Mouse (Mus musculus) stomach, postnatal 0 days (tissue): ENCODE data around the gene Ccdc126. TPM values are rescaled to one million over a fixed set of nuclear protein-coding genes. Genes with fewer than 3 reads are reported as not detected.

Experiments
- ATAC-seq: fragments of 200-750 bp; cut with Nextera tagmentation; 2 replicates; pipeline ENCODE4 v1.8.0; 2017; ENCODE audit not compliant: low FRiP score, low TSS enrichment
- DNase-seq: peaks from one replicate; pipeline ENCODE4 v3.0.0-alpha.2; 2016; ENCODE audit warnings: low spot score
- H3K27ac ChIP-seq: fragments of 300-500 bp; sonication (generic); replicated peaks from 2 replicates; pipeline ENCODE4 v1.5.1; 2014; ENCODE audit warnings: mild to moderate bottlenecking, control low read depth
- H3K27me3 ChIP-seq: fragments of 300-500 bp; sonication (generic); 2 replicates; pipeline ENCODE4 v1.6.1; 2014; ENCODE audit warnings: low read length; ENCODE audit not compliant: control insufficient read depth, insufficient read depth
- H3K36me3 ChIP-seq: fragments of 300-500 bp; sonication (generic); 2 replicates; pipeline ENCODE4 v1.6.1; 2014; ENCODE audit warnings: low read length, mixed read lengths; ENCODE audit not compliant: control insufficient read depth, insufficient read depth
- H3K4me1 ChIP-seq: fragments of 300-500 bp; sonication (generic); replicated peaks from 2 replicates; pipeline ENCODE4 v1.6.1; 2014; ENCODE audit warnings: antibody characterized with exemption; ENCODE audit not compliant: control insufficient read depth, insufficient read depth
- H3K4me2 ChIP-seq: fragments of 300-500 bp; sonication (generic); replicated peaks from 2 replicates; pipeline ENCODE4 v1.6.1; 2014; ENCODE audit warnings: low read depth, mild to moderate bottlenecking, control low read depth, moderate library complexity
- H3K4me3 ChIP-seq: fragments of 300-500 bp; sonication (generic); 2 replicates; pipeline ENCODE4 v1.5.1; 2014; ENCODE audit warnings: low read depth, low read length, control low read depth
- H3K9ac ChIP-seq: fragments of 300-500 bp; sonication (generic); 2 replicates; pipeline ENCODE4 v1.6.1; 2014; ENCODE audit warnings: mild to moderate bottlenecking, low read length, control low read depth, mixed read lengths
- H3K9me3 ChIP-seq: fragments of 300-500 bp; sonication (generic); 2 replicates; pipeline ENCODE4 v1.6.1; 2016; ENCODE audit warnings: low read length; ENCODE audit not compliant: control insufficient read depth
- CTCF ChIP-seq: IDR thresholded peaks from 2 replicates; pipeline ENCODE4 v1.5.1; 2016; ENCODE audit warnings: antibody characterized with exemption, low read depth, mild to moderate bottlenecking, moderate library complexity
- EP300 ChIP-seq: optimal IDR thresholded peaks from 2 replicates; pipeline ENCODE3; 2016; ENCODE audit warnings: antibody characterized with exemption
- WGBS: fragments of 180-500 bp; shearing (Covaris S2); extraction: QIAGEN DNeasy Blood & Tissue Kit; methylation state at CpG from one replicate; pipeline ENCODE4 v1.1.7; 2014; 5-methylcytosine and 5-hydroxymethylcytosine counted together
- polyA plus RNA-seq: library from polyadenylated mRNA; unstranded; fragments of >200 nt; fragmentation: Nextera tagmentation; extraction: Ambion mirVana; gene quantifications from 2 replicates; pipeline ENCODE4 v1.2.1, GENCODE M21; 2015

Gene Ccdc126
- polyA plus RNA-seq, 1 experiment from 2014 or later: 8.4 TPM

- ATAC-seq (no peak), DNase-seq (no peak)
- 77% methylated on average over 3 of the region's 3 CpGs for WGBS
Measured at GRCm38 (mm10) chr6:49321341-49321740, 2.3 kb downstream of the Ccdc126 start.

GRCm38 (mm10) chr6:49322056-49322455 is 3.0 kb downstream of the Ccdc126 start:
- ATAC-seq: no peak
- Histone ChIP-seq H3K4me2 (no peak overlapping the region), H3K9ac (no peak overlapping the region), H3K27ac (no peak overlapping the region), H3K27me3 (no peaks in the 10 kb centered on the region), H3K36me3 (no peaks in the 10 kb centered on the region), H3K4me1 (no peaks in the 10 kb centered on the region), H3K9me3 (no peaks in the 10 kb centered on the region), H3K4me3 (no peak overlapping the region)
- TF ChIP-seq CTCF (no peak), EP300 (no peak)
- no peak for DNase-seq

More at GRCm38 (mm10) chr6:49321341-49321740, 2.3 kb downstream of the Ccdc126 start:
- Histone ChIP-seq H3K9ac (no peak overlapping the region), H3K4me2 (no peak overlapping the region), H3K36me3 (no peaks in the 10 kb centered on the region), H3K27me3 (no peaks in the 10 kb centered on the region), H3K27ac (no peak overlapping the region), H3K9me3 (no peaks in the 10 kb centered on the region), H3K4me1 (no peaks in the 10 kb centered on the region), H3K4me3 (no peak overlapping the region)
- no peak for TF ChIP-seq CTCF
- TF ChIP-seq EP300: no peak

DNA sequence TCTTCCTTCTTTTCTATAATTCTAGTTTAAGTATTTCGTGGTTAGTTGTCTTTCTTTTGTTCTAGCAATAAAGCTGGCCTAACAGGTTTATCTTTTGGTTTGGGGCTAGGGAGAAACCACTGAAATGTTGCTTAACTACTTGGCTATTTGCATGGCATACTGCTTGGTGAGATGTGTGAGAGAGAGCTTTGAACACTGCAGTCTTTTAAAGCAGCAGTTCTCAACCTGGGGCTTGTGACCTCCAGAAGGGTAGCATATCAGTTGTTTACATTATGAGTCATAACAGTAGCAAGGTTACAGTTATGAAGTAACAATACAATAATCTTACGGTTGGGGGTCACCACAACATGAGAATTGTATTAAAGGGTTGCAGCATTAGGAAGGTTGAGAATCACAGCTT is 3.9 kb downstream of the Ccdc126 start:
- ATAC-seq (no peak), DNase-seq (no peak)
- Histone ChIP-seq H3K27me3 (no peaks in the 10 kb centered on the region), H3K4me1 (no peaks in the 10 kb centered on the region), H3K27ac (no peak overlapping the region), H3K36me3 (no peaks in the 10 kb centered on the region), H3K9me3 (no peaks in the 10 kb centered on the region), H3K4me3 (no peak overlapping the region), H3K9ac (no peak overlapping the region), H3K4me2 (no peak overlapping the region)
- 29% methylated on average over 2 of the region's 2 CpGs for WGBS
- TF ChIP-seq CTCF: no peak
- TF ChIP-seq EP300: no peak

- DNase-seq: no peak
- H3K4me2 ChIP-seq: no peak overlapping the region
Measured at GRCm38 (mm10) chr6:49324528-49324927, 5.5 kb downstream of the Ccdc126 start.

DNA sequence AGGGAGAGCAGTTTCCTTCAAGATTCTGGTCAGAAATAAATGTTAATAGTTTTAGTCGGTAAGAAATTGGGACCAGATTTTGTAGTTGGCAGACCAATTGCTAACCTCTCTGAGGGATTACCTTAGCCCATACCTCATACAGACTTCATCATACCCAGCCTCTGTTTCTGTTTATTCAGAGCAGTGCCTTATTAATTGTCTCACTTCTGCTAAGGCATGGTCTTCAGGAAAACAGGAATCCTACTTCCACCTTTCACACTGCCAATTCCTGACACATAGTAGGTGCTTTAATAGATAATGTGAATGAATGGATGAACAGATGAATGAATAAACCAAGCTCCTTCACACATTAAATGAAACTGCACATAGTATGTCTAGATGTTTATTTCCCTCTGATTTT is 6.2 kb downstream of the Ccdc126 start:
- no peaks in the 10 kb centered on the region for H3K9me3 ChIP-seq
- no peak overlapping the region for H3K4me2 ChIP-seq
- TF ChIP-seq EP300: no peak
- ATAC-seq (no peak), DNase-seq (no peak)
- H3K27me3 ChIP-seq: no peaks in the 10 kb centered on the region
- no peak overlapping the region for H3K27ac ChIP-seq
- no peak overlapping the region for H3K9ac ChIP-seq
- H3K4me3 ChIP-seq: no peak overlapping the region
- H3K4me1 ChIP-seq: no peaks in the 10 kb centered on the region
- whole genome bisulfite sequencing: 63% methylated on average over 1 of the region's 1 CpGs
- no peaks in the 10 kb centered on the region for H3K36me3 ChIP-seq

More at GRCm38 (mm10) chr6:49324528-49324927, 5.5 kb downstream of the Ccdc126 start:
- TF ChIP-seq CTCF (no peak), EP300 (no peak)
- H3K36me3 ChIP-seq: no peaks in the 10 kb centered on the region
- WGBS: 52% methylated on average over 2 of the region's 2 CpGs
- no peak for ATAC-seq
- no peaks in the 10 kb centered on the region for H3K27me3 ChIP-seq
- no peaks in the 10 kb centered on the region for H3K9me3 ChIP-seq
- H3K4me3 ChIP-seq: no peak overlapping the region
- no peaks in the 10 kb centered on the region for H3K4me1 ChIP-seq
- H3K9ac ChIP-seq: no peak overlapping the region
- no peak overlapping the region for H3K27ac ChIP-seq

GRCm38 (mm10) chr6:49326846-49327245 is 7.8 kb downstream of the Ccdc126 start:
- TF ChIP-seq CTCF (no peak), EP300 (no peak)
- H3K9ac ChIP-seq: no peak overlapping the region
- no peak overlapping the region for H3K4me2 ChIP-seq
- no peak overlapping the region for H3K27ac ChIP-seq
- no peaks in the 10 kb centered on the region for H3K4me1 ChIP-seq
- no peaks in the 10 kb centered on the region for H3K27me3 ChIP-seq
- ATAC-seq (no peak), DNase-seq (no peak)
- WGBS: 71% methylated on average over 3 of the region's 3 CpGs
- H3K4me3 ChIP-seq: no peak overlapping the region
- H3K36me3 ChIP-seq: no peaks in the 10 kb centered on the region
- no peaks in the 10 kb centered on the region for H3K9me3 ChIP-seq
